Mouse (Mus musculus) Patski (cell line): ENCODE measurements around the gene Ube2q1. TPM values are rescaled to one million over a fixed set of nuclear protein-coding genes. Genes with fewer than 3 reads are reported as not detected.

ENCODE experiments used
- ATAC-seq: fragments of 100-300 bp; one replicate; pipeline ENCODE4 v1.8.0; 2021
- CTCF ChIA-PET: fragments of 350-600 bp; sonication (Branson Sonifier 250); formaldehyde crosslinking; loops from one replicate; lab custom pipeline; 2022; ENCODE audit warnings: inconsistent platforms; lab: Charles Lee
- POLR2A ChIA-PET: fragments of 350-600 bp; sonication (Branson Sonifier 250); formaldehyde crosslinking; loops from one replicate; lab custom pipeline; 2022; ENCODE audit warnings: antibody characterized with exemption, inconsistent platforms; lab: Charles Lee
- DNase-seq: peaks from one replicate; pipeline ENCODE4 v3.0.0-alpha.2; 2011; ENCODE audit warnings: low read depth, low spot score
- H3K27me3 ChIP-seq: fragments of 371-371 bp; one replicate; pipeline ENCODE4 v1.5.1; 2021
- CTCF ChIP-seq: fragments of 100-300 bp; IDR thresholded peaks from one replicate; pipeline ENCODE4 v1.5.1; 2021
- in situ Hi-C: fragments of 300-500 bp; cut with MboI; formaldehyde crosslinking; loops from 3 replicates; pipeline ENCODE4 v1.11.1; 2018; ENCODE audit warnings: low pct_unique_long_range_greater_than_20kb, mixed read lengths
- polyA plus RNA-seq: library from polyadenylated mRNA; unstranded; gene quantifications from one replicate; pipeline ENCODE4 v1.2.3, GENCODE M21; 2021

Gene Ube2q1
- polyA plus RNA-seq, 1 experiment from 2014 or later = 147 TPM

GRCm38 (mm10) chr3:89759786-89760185 is 13.6 kb upstream of the Ube2q1 start:
- no peak for DNase-seq
- no peak for ATAC-seq
- peaks cover 27% of the 10 kb centered on the region for H3K27me3 ChIP-seq
- ChIA-PET POLR2A (no interaction called here), CTCF (no interaction called here)
- in situ Hi-C loops = no loop called here
- TF ChIP-seq CTCF = no peak

- in situ Hi-C loops = no loop called here
Observed at GRCm38 (mm10) chr3:89764119-89764724, 9.2 kb upstream of the Ube2q1 start, which contains the start of gene Chrnb2. TSS of gene Chrnb2 (minus strand) at chr3:89764632.

GRCm38 (mm10) chr3:89769584-89769983 is 3.8 kb upstream of the Ube2q1 start:
- DNase-seq (no peak), ATAC-seq (no peak)
- CTCF ChIA-PET = interaction anchor here (1.0 to 4.5 kb wide), 5 partner anchors 13 to 257 kb away, joined by 3 to 57 read pairs (median 5); no protein-coding TSS in a partner anchor
- in situ Hi-C loops = loop anchor here (5.0 kb wide), 2 partner anchors 37 to 262 kb away; no protein-coding TSS in a partner anchor
- POLR2A ChIA-PET = no interaction called here
- TF ChIP-seq CTCF = no peak
- peaks cover 10% of the 10 kb centered on the region for H3K27me3 ChIP-seq

More at GRCm38 (mm10) chr3:89764119-89764724, 9.2 kb upstream of the Ube2q1 start, which contains the start of gene Chrnb2:
- CTCF ChIA-PET = interaction anchor here (0.9 to 1.4 kb wide), 3 partner anchors 23 to 50 kb away, joined by 3 to 5 read pairs (median 4); no protein-coding TSS in a partner anchor
- ATAC-seq (peak; percentile 61), DNase-seq (peak; percentile 19)
- TF ChIP-seq CTCF = no peak
- POLR2A ChIA-PET = no interaction called here
- peaks cover 33% of the 10 kb centered on the region for H3K27me3 ChIP-seq

- peaks cover 2% of the 10 kb centered on the region for H3K27me3 ChIP-seq
- POLR2A ChIA-PET = interaction anchor here (0.5 kb wide), 1 partner anchor 353 kb away, joined by 5 read pairs; no protein-coding TSS in a partner anchor
- CTCF ChIA-PET = interaction anchor here (0.8 to 4.5 kb wide), 8 partner anchors 14 to 258 kb away, joined by 3 to 57 read pairs (median 4); no protein-coding TSS in a partner anchor
Observed at GRCm38 (mm10) chr3:89770425-89771002, 2.9 kb upstream of the Ube2q1 start.

GRCm38 (mm10) chr3:89772588-89772967 is 838 bp upstream of the Ube2q1 start:
- POLR2A ChIA-PET = interaction anchor here (1.2 to 2.4 kb wide), 5 partner anchors 10 to 85 kb away, joined by 3 to 10 read pairs (median 5); no protein-coding TSS in a partner anchor
- CTCF ChIA-PET = interaction anchor here (0.7 to 6.5 kb wide), 23 partner anchors 11 to 316 kb away, joined by 3 to 58 read pairs (median 4); partner anchors contain the start of genes Adar and Hax1
- DNase-seq = peak; percentile 88
- H3K27me3 ChIP-seq = no peaks in the 10 kb centered on the region
- in situ Hi-C loops = no loop called here
- ATAC-seq = peak; percentile 41
- no peak for TF ChIP-seq CTCF

More at GRCm38 (mm10) chr3:89770425-89771002, 2.9 kb upstream of the Ube2q1 start:
- no peak for TF ChIP-seq CTCF
- DNase-seq (no peak), ATAC-seq (no peak)
- in situ Hi-C loops = no loop called here

- no peaks in the 10 kb centered on the region for H3K27me3 ChIP-seq
- CTCF ChIA-PET = interaction anchor here (1.8 to 6.5 kb wide), 5 partner anchors 11 to 80 kb away, joined by 6 to 58 read pairs (median 17); partner anchors contain the start of gene Adar
- in situ Hi-C loops = no loop called here
- POLR2A ChIA-PET = interaction anchor here (1.9 kb wide), 1 partner anchor 9 kb away, joined by 5 read pairs; no protein-coding TSS in a partner anchor
- DNase-seq (no peak), ATAC-seq (peak; percentile 17)
- TF ChIP-seq CTCF = no peak
Observed at GRCm38 (mm10) chr3:89773740-89774211, 360 bp downstream of the Ube2q1 start.

- in situ Hi-C loops = no loop called here
- ATAC-seq (no peak), DNase-seq (no peak)
- no peaks in the 10 kb centered on the region for H3K27me3 ChIP-seq
- POLR2A ChIA-PET = no interaction called here
- TF ChIP-seq CTCF = no peak
- CTCF ChIA-PET = interaction anchor here (1.0 to 6.5 kb wide), 4 partner anchors 10 to 303 kb away, joined by 3 to 58 read pairs (median 37); partner anchors contain the start of gene Adar
Observed at GRCm38 (mm10) chr3:89774236-89774960, 982 bp downstream of the Ube2q1 start.

- ChIA-PET POLR2A (interaction anchor here (1.5 to 1.8 kb wide), 2 partner anchors 9 to 93 kb away, joined by 3 to 6 read pairs; no protein-coding TSS in a partner anchor), CTCF (interaction anchor here (1.2 to 6.5 kb wide), 6 partner anchors 9 to 86 kb away, joined by 3 to 58 read pairs (median 6); no protein-coding TSS in a partner anchor)
- ATAC-seq (no peak), DNase-seq (no peak)
- H3K27me3 ChIP-seq = no peaks in the 10 kb centered on the region
- TF ChIP-seq CTCF = no peak
- in situ Hi-C loops = no loop called here
Observed at GRCm38 (mm10) chr3:89776001-89776400, 2.6 kb downstream of the Ube2q1 start.

GRCm38 (mm10) chr3:89780102-89780501 is 6.7 kb downstream of the Ube2q1 start:
- POLR2A ChIA-PET = interaction anchor here (0.5 kb wide), 1 partner anchor 34 kb away, joined by 3 read pairs; no protein-coding TSS in a partner anchor

More at GRCm38 (mm10) chr3:89780102-89780501, 6.7 kb downstream of the Ube2q1 start:
- TF ChIP-seq CTCF = no peak
- no peak for ATAC-seq
- DNase-seq = no peak
- no peaks in the 10 kb centered on the region for H3K27me3 ChIP-seq
- CTCF ChIA-PET = no interaction called here
- in situ Hi-C loops = no loop called here
